9 mouse cellular contexts compared by ENCODE assay signal in the genomic region with DNA sequence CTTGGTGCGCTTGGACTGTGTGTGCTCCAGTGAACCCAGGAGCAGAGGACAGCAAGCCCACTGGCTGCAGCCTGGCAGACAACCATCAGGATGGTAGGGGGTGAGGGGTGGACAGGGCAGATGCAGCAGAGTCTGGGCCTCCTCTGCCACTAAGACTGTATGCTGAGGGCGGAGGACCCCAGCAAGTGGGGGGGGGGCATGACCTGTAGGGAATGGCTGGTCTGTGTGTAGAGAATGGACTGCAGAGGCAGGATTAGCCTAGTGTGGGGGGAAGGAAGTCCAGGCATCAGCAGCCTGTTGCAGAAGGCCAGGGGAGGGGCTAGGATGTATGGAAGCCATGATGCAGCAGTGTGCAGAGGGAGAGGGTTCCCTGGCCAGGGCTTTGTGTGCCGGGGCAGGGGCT. TPM values are rescaled to one million over a fixed set of nuclear protein-coding genes. Genes with fewer than 3 reads are reported as not detected.
DNase-seq lines count a peak whose midpoint lies in the region; ATAC-seq and TF ChIP-seq lines count a peak whose summit lies in the region.
"Not testable (repeated sequence)": the region's sequence is repeated elsewhere in the genome, so short reads cannot be mapped to it uniquely, and the experiment has no call there.
"Had no signal": no experiment of that assay in that cellular context is flagged by ENCODE, and none has a peak within 500 bp of the region (broad histone marks: within the 10 kb centered on the region; RNA-seq: fewer than 3 reads in every experiment).

No protein-coding gene starts in this region.

- H3K27ac ChIP-seq in forebrain, postnatal 0 days (ENCODE audit: low read depth, low read length); hindbrain, embryonic 13.5 days; lung, embryonic 14.5 days (ENCODE audit: low read depth); stomach, postnatal 0 days (replicated peaks): not testable (repeated sequence)
- H3K27ac ChIP-seq in midbrain, embryonic 16.5 days (ENCODE audit: low read length), result peak overlapping the region; percentile 55; the same call in 1 of the 2 replicates

- H3K4me2 ChIP-seq in forebrain, postnatal 0 days (ENCODE audit: low read depth), result 0 out of 2 replicates have a peak overlapping the region, but pooled peaks have one; percentile 19
- H3K4me2 ChIP-seq in hindbrain, embryonic 13.5 days, result peak overlapping the region; percentile 33
- H3K4me2 ChIP-seq in lung, embryonic 14.5 days; stomach, postnatal 0 days (replicated peaks; ENCODE audit: low read depth): not testable (repeated sequence)
- 0 out of 2 replicates have a peak overlapping the region, but pooled peaks have one; percentile 25 for H3K4me2 ChIP-seq in midbrain, embryonic 16.5 days (ENCODE audit: low read length)

- ATAC-seq in activated CD4-positive, CD25-positive, alpha-beta regulatory T cell, adult 4 months, result peak; percentile 43
- ATAC-seq in forebrain, postnatal 0 days, result peak; percentile 91
- ATAC-seq in hindbrain, embryonic 13.5 days (ENCODE audit: low FRiP score), result peak; percentile 95
- ATAC-seq in lung, embryonic 14.5 days (ENCODE audit: insufficient read depth), result peak; percentile 96
- peak; percentile 95 for ATAC-seq in midbrain, embryonic 16.5 days
- ATAC-seq in stomach, postnatal 0 days (ENCODE audit: low FRiP score, low TSS enrichment), result peak; percentile 64

- intact Hi-C loops in left cerebral cortex, postnatal 4 days (cut with DNase I), result not testable (repeated sequence)

- H3K27me3 ChIP-seq in forebrain, postnatal 0 days (ENCODE audit: insufficient read depth, low read length); hindbrain, embryonic 13.5 days; lung, embryonic 14.5 days (ENCODE audit: insufficient read depth, low read length); midbrain, embryonic 16.5 days (ENCODE audit: control insufficient read depth, insufficient read depth, low read depth, low read length); stomach, postnatal 0 days (ENCODE audit: control insufficient read depth, insufficient read depth, low read length): not testable (repeated sequence)

- not testable (repeated sequence) for TF ChIP-seq EP300 in stomach, postnatal 0 days (optimal IDR thresholded peaks at IDR 0.05)

- H3K9me3 ChIP-seq in forebrain, postnatal 0 days (ENCODE audit: low read length); hindbrain, embryonic 13.5 days; lung, embryonic 14.5 days (ENCODE audit: low read depth, low read length); midbrain, embryonic 16.5 days (replicated peaks; ENCODE audit: control insufficient read depth, low read length, poor library complexity, severe bottlenecking); stomach, postnatal 0 days (ENCODE audit: control insufficient read depth, low read length): not testable (repeated sequence)

- not testable (repeated sequence) for H3K4me1 ChIP-seq in forebrain, postnatal 0 days (ENCODE audit: insufficient read depth); hindbrain, embryonic 13.5 days (replicated peaks); lung, embryonic 14.5 days (ENCODE audit: insufficient read depth); midbrain, embryonic 16.5 days (ENCODE audit: control insufficient read depth, insufficient read depth, low read length); stomach, postnatal 0 days (replicated peaks; ENCODE audit: control insufficient read depth, insufficient read depth)

- WGBS in forebrain, postnatal 0 days, result 43% methylated on average over 2 of the region's 3 CpGs
- 22% methylated on average over 2 of the region's 3 CpGs for WGBS in hindbrain, embryonic 13.5 days
- 35% methylated on average over 2 of the region's 3 CpGs for WGBS in lung, embryonic 14.5 days
- WGBS in midbrain, embryonic 16.5 days, result 39% methylated on average over 2 of the region's 3 CpGs
- 56% methylated on average over 2 of the region's 3 CpGs for WGBS in stomach, postnatal 0 days

- peak; percentile 25 for DNase-seq in embryo, embryonic 9.5 days (ENCODE audit: extremely low spot score)
- not testable (repeated sequence) for DNase-seq in forebrain, postnatal 0 days; stomach, postnatal 0 days (ENCODE audit: low spot score)
- peak; percentile 17 for DNase-seq in left cerebral cortex, postnatal 4 days
- DNase-seq in lung, embryonic 14.5 days, result peak; percentile 5

- not testable (repeated sequence) for TF ChIP-seq CTCF in forebrain, postnatal 0 days (IDR thresholded peaks at IDR 0.05; ENCODE audit: low read depth); lung, embryonic 14.5 days (IDR thresholded peaks at IDR 0.05; ENCODE audit: low read depth); stomach, postnatal 0 days (IDR thresholded peaks at IDR 0.05; ENCODE audit: low read depth)

- not testable (repeated sequence) for H3K4me3 ChIP-seq in forebrain, postnatal 0 days (ENCODE audit: low read depth, low read length); hindbrain, embryonic 13.5 days; lung, embryonic 14.5 days (ENCODE audit: low read depth, low read length); midbrain, embryonic 16.5 days (ENCODE audit: low read depth, low read length); stomach, postnatal 0 days (ENCODE audit: low read depth, low read length)

- not testable (repeated sequence) for H3K9ac ChIP-seq in forebrain, postnatal 0 days; hindbrain, embryonic 13.5 days; lung, embryonic 14.5 days; midbrain, embryonic 16.5 days (ENCODE audit: low read depth, low read length); stomach, postnatal 0 days (ENCODE audit: low read length)

- not testable (repeated sequence) for H3K36me3 ChIP-seq in forebrain, postnatal 0 days (ENCODE audit: insufficient read depth); hindbrain, embryonic 13.5 days; lung, embryonic 14.5 days (ENCODE audit: insufficient read depth); midbrain, embryonic 16.5 days (ENCODE audit: control insufficient read depth, insufficient read depth, low read length); stomach, postnatal 0 days (ENCODE audit: control insufficient read depth, insufficient read depth, low read length)

RNA-seq across cellular contexts. Expression of a gene that starts 0.4 kb away (rescaled TPM):
- polyA plus RNA-seq in activated CD4-positive, CD25-positive, alpha-beta regulatory T cell, adult 4 months (2017; shearing (Covaris generic)), result 1 to 10 TPM; 5.1 to 6.0 TPM
- 179 and 211 TPM in 2 replicates for total RNA-seq in forebrain, postnatal 0 days (2014; rRNA removed)
- 235 and 280 TPM in 2 replicates for polyA plus RNA-seq in forebrain, postnatal 0 days (2015; fragmentation: Nextera tagmentation; extraction: Ambion mirVana)
- 228 and 234 TPM in 2 replicates for polyA plus RNA-seq in hindbrain, embryonic 13.5 days (2015; fragmentation: Nextera tagmentation; extraction: Ambion mirVana)
- 100 to 1,000 TPM in 1 of 2 experiments, 10 to 100 TPM in 1; 84.8 to 108 TPM for total RNA-seq in left cerebral cortex, postnatal 4 days (2021)
- polyA plus RNA-seq in lung, embryonic 14.5 days (2014; fragmentation: Nextera tagmentation; extraction: Ambion mirVana), result 66.9 and 68.9 TPM in 2 replicates
- 355 and 370 TPM in 2 replicates for polyA plus RNA-seq in midbrain, embryonic 16.5 days (2015; fragmentation: Nextera tagmentation; extraction: Ambion mirVana)
- 24.2 and 27.0 TPM in 2 replicates for polyA plus RNA-seq in stomach, postnatal 0 days (2015; fragmentation: Nextera tagmentation; extraction: Ambion mirVana)

RNA-seq across cellular contexts. Expression of a gene that starts 40.0 kb away (rescaled TPM):
- polyA plus RNA-seq in activated CD4-positive, CD25-positive, alpha-beta regulatory T cell, adult 4 months (2017; shearing (Covaris generic)), result not detected
- total RNA-seq in forebrain, postnatal 0 days (2014; rRNA removed), result 54.5 and 55.4 TPM in 2 replicates
- polyA plus RNA-seq in forebrain, postnatal 0 days (2015; fragmentation: Nextera tagmentation; extraction: Ambion mirVana), result 109 and 190 TPM in 2 replicates
- polyA plus RNA-seq in hindbrain, embryonic 13.5 days (2015; fragmentation: Nextera tagmentation; extraction: Ambion mirVana), result 99.3 and 100 TPM in 2 replicates
- total RNA-seq in left cerebral cortex, postnatal 4 days (2021), result 10 to 100 TPM; 85.5 to 86.7 TPM
- polyA plus RNA-seq in lung, embryonic 14.5 days (2014; fragmentation: Nextera tagmentation; extraction: Ambion mirVana), result 31.1 and 32.9 TPM in 2 replicates
- 198 and 206 TPM in 2 replicates for polyA plus RNA-seq in midbrain, embryonic 16.5 days (2015; fragmentation: Nextera tagmentation; extraction: Ambion mirVana)
- 11.3 and 11.6 TPM in 2 replicates for polyA plus RNA-seq in stomach, postnatal 0 days (2015; fragmentation: Nextera tagmentation; extraction: Ambion mirVana)
- total RNA-seq: gastrocnemius, adult 18-20 months had no signal

Comparison
In these comparisons a context has a peak if more than half of its experiments do, and no peak if none do; other contexts are left out.
1. ATAC-seq: peak in every context shown above with its lines; median percentile 96 in lung, embryonic 14.5 days; 95 in hindbrain, embryonic 13.5 days; 95 in midbrain, embryonic 16.5 days; 91 in forebrain, postnatal 0 days; 64 in stomach, postnatal 0 days; 43 in activated CD4-positive, CD25-positive, alpha-beta regulatory T cell, adult 4 months.
2. RNA of a gene that starts 40.0 kb away (polyA plus RNA-seq): 198 to 206 TPM in midbrain, embryonic 16.5 days, 109 to 190 TPM in forebrain, postnatal 0 days, 99.3 to 100 TPM in hindbrain, embryonic 13.5 days, 31.1 to 32.9 TPM in lung, embryonic 14.5 days and 11.3 to 11.6 TPM in stomach, postnatal 0 days; not detected in activated CD4-positive, CD25-positive, alpha-beta regulatory T cell, adult 4 months; every median in the first group is over 10 times any median in the second.